Mouse (Mus musculus) colon, adult 2 months (tissue): ENCODE measurements around the gene Zfp541. TPM values are rescaled to one million over a fixed set of nuclear protein-coding genes. Genes with fewer than 3 reads are reported as not detected.

ENCODE experiments used
- polyA plus RNA-seq: library from polyadenylated mRNA; depleted of rRNA; stranded (reverse); fragments of >200 nt; gene quantifications from 2 replicates; pipeline ENCODE4 v1.2.3, GENCODE M21; 2012; rRNA removed

Gene Zfp541
- polyA plus RNA-seq, result 0.05 TPM in 1 of 2 replicates, not detected in the other

DNA sequence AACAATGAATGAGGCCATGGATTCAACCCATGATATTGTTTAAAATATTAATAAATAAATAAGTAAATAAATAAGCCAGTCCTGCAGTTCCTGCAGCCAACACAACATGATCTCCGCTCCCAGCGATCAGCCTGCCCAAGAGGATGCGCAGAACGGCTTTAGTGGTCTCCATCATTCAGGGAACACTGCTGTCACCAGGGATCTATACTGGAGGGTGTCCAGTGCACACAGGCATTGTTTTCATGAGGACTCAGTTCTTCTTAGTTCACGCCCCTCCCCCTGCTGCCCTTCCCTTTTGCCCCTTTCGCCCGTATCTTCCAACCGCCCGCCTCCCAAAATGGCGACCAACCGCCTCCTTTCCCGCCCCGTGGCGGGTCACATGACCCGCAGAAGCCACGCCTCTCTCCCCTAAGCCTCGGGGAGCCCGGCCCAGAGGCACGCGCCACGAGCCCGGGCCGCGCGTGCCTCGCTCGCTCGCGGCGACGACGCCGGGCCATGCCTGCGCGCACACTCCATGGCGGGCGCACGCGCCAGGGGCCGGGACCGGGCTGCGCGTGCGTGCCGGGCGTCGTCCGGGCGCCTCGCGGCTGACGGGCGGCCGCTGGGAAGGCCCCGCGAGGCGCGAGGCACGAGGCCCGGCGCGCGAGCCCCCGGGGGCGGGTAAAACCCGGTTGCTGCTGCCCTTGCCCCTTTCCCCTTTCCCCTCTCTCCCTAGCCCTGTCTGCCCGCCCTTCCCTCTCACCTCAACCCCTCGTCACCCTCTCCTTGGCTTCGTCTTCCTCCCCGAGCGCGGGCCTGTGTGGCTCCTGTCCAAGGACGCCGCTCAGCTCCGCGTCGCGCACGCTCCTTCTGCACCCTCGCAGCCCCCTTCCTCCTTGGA is at the start of gene Zfp541:
TSS of gene Zfp541 (plus strand) at position 596 of the 880 bp plus-strand sequence.

DNA sequence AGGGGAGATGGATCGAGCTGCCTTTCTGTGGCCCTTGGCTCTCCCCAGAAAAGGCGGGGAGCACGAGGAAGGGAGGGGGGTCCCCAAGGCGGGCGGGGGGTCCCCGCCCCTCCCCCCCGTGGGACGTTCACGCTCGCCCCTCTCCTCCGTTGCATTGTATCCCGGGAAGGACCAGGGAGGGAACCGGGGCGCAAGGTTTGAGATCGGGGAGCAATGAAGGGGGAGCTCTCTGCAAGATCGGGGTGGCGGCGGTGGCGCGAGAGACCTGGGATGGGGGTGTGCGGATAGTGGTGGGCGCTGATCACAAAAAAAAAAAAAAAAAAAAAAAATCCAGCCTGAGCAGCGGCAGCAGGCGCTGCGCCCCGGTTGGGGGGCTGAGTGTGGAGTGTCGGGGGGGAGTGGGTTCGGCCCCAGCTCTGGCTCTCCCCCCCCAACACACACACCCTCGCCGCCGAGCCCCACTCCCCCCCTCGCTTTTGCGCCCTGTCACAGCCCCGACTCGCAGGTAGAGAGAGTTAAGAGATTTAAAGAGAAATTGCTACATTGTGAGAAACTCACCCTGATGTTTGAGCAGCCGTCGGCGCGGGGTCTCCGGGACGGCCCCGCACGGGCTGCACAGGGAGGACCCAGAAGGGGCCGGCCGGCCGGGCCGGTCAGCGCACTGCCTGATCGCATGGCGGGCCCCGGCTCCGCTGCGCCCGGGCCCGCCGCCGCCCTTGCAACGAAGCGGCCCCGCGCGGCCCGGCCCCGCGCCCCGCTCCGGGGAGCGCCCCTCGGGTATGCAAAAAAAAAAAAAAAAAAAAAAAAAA is 14.1 kb upstream of the Zfp541 start, which contains the start of gene Bicra:
TSS of gene Bicra (minus strand) at position 584 of the 809 bp plus-strand sequence.

DNA sequence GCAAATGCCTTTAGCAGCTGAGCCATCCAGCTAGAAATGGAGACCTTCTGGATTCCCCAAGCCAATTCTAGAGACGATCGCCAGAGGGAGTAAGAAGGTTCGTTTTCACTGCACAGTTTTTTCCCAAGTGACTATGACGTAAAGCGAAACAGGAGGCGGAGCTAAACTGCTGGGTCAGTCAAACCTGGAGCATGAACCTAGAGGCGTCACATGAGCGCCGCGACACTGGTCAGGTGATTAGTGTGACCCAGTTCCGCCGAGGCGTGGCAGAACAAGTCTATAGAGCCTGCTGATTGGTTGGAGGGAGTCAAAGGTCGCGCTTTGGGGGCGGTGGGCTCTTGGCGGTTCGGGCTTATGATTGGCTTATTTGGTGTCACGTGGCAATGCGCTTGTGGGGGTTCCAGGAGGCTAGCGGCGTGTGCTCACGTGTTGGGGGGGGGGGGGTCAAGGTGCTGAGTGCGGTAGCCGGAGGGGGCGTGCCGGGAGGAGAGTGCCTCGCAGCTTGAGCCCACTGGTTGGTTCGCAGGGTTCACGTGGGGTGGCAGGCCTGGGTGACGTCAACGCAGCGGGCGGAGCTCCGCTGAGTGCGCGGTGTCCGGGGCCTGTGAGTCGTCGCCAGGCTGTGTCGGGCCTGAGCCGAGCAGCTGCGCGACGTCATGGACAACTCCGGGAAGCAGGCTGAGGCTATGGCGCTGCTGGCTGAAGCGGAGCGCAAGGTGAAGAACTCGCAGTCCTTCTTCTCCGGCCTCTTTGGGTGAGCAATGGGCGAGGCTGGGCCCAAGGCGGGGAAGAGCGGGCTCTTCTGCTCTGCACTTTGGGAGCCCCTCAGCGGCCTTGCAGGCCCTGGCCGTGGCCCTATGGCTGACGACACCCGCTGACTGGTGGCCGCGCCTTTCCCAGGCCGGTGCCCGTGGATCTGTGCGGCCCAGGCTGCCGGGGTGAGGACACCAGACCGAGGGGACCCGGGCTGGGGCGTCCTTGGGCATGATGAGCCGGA is 36.7 kb downstream of the Zfp541 start, which contains the start of gene Napa:
TSS of gene Napa (plus strand) at position 438 of the 997 bp plus-strand sequence.

DNA sequence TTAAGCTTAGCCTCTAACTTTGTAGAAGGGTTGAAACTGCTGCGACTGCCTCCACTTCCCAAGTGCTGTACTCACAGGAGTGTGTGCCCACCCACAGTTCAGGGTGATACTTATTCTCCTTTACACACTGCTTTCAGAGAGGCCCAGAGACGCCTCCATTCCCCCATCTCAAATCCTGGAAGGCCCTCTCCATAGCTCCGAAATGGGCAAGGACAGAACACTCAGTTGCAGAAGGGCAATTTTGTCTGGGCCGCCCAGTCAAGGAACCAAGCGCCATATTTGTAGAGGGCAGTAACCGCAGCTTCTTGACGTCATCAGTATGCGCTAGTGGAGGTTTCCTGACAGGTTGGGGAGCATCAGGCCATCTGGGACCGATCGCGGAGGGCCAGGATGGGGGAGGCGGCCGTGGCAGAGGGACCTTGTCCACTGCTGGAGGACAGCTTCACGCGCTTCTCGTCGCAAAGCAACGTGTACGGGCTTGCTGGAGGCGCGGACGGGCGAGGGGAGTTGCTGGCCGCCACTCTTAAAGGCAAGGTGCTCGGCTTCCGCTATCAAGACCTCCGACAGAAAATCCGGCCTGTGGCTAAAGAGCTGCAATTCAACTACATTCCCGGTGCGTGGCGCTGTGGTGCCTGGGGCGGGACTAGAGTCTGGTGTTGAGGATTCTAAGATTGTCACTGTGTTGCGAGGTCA is 58.1 kb downstream of the Zfp541 start, which contains the start of gene Kptn:
TSS of gene Kptn (plus strand) at position 327 of the 693 bp plus-strand sequence.

DNA sequence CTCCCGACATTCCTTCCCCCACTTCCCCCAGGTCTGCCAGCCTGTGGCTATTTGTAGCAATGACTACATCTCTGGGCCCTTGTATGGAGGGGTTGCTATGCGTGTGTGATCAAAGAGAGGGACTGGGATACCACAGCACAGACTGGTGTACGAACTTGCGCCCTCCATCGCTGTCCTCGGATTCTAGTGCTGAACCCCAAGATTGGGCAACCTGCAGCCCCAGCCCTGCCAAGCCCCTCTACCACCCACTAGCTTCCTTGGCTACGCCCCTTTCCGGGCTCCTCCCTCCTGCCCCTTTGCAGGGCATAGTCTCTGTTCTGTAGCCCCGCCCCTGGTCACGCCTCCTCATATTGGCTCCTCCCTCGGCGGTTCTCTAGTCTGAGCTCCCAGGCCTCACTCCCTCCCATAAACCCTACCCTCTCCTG is 67.8 kb downstream of the Zfp541 start, which contains the start of gene Slc8a2:
TSS of gene Slc8a2 (plus strand) at position 406 of the 425 bp plus-strand sequence.

Other genes with a start within 250 kb of the Zfp541 start
- gene Obox6, start 222.1 kb upstream of the Zfp541 start, polyA plus RNA-seq, result not detected in 2 replicates
- gene Crx, start 181.8 kb upstream of the Zfp541 start, polyA plus RNA-seq, result not detected in 2 replicates
- not detected in 2 replicates for gene Crxos, start 179.2 kb upstream of the Zfp541 start, polyA plus RNA-seq
- 252 and 320 TPM in 2 replicates for gene Selenow, start 139.4 kb upstream of the Zfp541 start, polyA plus RNA-seq
- 175 and 182 TPM in 2 replicates for gene Nop53, start 115.7 kb upstream of the Zfp541 start, polyA plus RNA-seq
- gene Ehd2, start 94.2 kb upstream of the Zfp541 start, polyA plus RNA-seq, result 47.3 and 47.8 TPM in 2 replicates
- 13.0 and 17.7 TPM in 2 replicates for gene Bicra, start 13.9 kb upstream of the Zfp541 start, polyA plus RNA-seq
- 173 and 226 TPM in 2 replicates for gene Napa, start 36.6 kb downstream of the Zfp541 start, polyA plus RNA-seq
- 32.0 and 39.2 TPM in 2 replicates for gene Kptn, start 58.1 kb downstream of the Zfp541 start, polyA plus RNA-seq
- gene Slc8a2, start 68.0 kb downstream of the Zfp541 start, polyA plus RNA-seq, result 4.7 and 4.8 TPM in 2 replicates
- 31.7 and 39.9 TPM in 2 replicates for gene Meis3, start 113.3 kb downstream of the Zfp541 start, polyA plus RNA-seq
- 38.2 and 46.5 TPM in 2 replicates for gene Dhx34, start 160.2 kb downstream of the Zfp541 start, polyA plus RNA-seq
- gene C5ar2, start 182.3 kb downstream of the Zfp541 start, polyA plus RNA-seq, result 0.50 and 0.75 TPM in 2 replicates
- 15.0 and 18.4 TPM in 2 replicates for gene C5ar1, start 197.7 kb downstream of the Zfp541 start, polyA plus RNA-seq
- gene Inafm1, start 211.8 kb downstream of the Zfp541 start, polyA plus RNA-seq, result 131 and 153 TPM in 2 replicates
- gene Ccdc9, start 225.0 kb downstream of the Zfp541 start, polyA plus RNA-seq, result 51.1 and 51.3 TPM in 2 replicates
- gene Bbc3, start 246.6 kb downstream of the Zfp541 start, polyA plus RNA-seq, result 33.1 and 34.1 TPM in 2 replicates